Mouse (Mus musculus) myocyte (in vitro differentiated cells): ENCODE measurements at regions not wholly inside any gene's neighbourhood (a gene's known extent, or its start where the extent isn't known, plus 50 kb on each side); places are given as distances from the start of the nearest gene placed in this dataset.

Experiments
- E2F4 ChIP-seq: IDR thresholded peaks from one replicate; pipeline ENCODE4 v1.6.1; 2011; ENCODE audit warnings: mild to moderate bottlenecking, control low read depth, moderate library complexity; ENCODE audit not compliant: insufficient read depth
- MAX ChIP-seq: IDR thresholded peaks from one replicate; pipeline ENCODE4 v1.6.1; 2011; ENCODE audit warnings: low read depth, mild to moderate bottlenecking, control low read depth
- MYOD1 ChIP-seq, 3 experiments: IDR thresholded peaks; one replicate each; pipeline ENCODE4 v1.6.1; 2011; ENCODE audit warnings: control low read depth in 2 of 3, low read depth in 2 of 3, mild to moderate bottlenecking in 2 of 3, moderate library complexity in 1 of 3; ENCODE audit not compliant: insufficient read length in 2 of 3, control insufficient read depth in 1 of 3
- MYOG ChIP-seq, 3 experiments: IDR thresholded peaks; one replicate each; pipeline ENCODE4 v1.6.1; 2011; ENCODE audit warnings: control low read depth in 2 of 3, low read depth in 2 of 3, mild to moderate bottlenecking in 2 of 3; ENCODE audit not compliant: insufficient read length in 2 of 3, control insufficient read depth in 1 of 3, insufficient read depth in 1 of 3
- POLR2A ChIP-seq: IDR thresholded peaks from one replicate; pipeline ENCODE4 v1.6.1; 2011; ENCODE audit warnings: low read depth, mild to moderate bottlenecking, control low read depth, moderate library complexity; ENCODE audit not compliant: insufficient read length
- POLR2AphosphoS2 ChIP-seq: IDR thresholded peaks from one replicate; pipeline ENCODE4 v1.6.1; 2011; ENCODE audit warnings: low read depth, control low read depth; ENCODE audit not compliant: insufficient read length
- REST ChIP-seq: IDR thresholded peaks from one replicate; pipeline ENCODE4 v1.6.1; 2011; ENCODE audit warnings: mild to moderate bottlenecking, control low read depth, moderate library complexity; ENCODE audit not compliant: insufficient read depth, insufficient read length
- SRF ChIP-seq: IDR thresholded peaks from one replicate; pipeline ENCODE4 v1.6.1; 2011; ENCODE audit warnings: low read depth; ENCODE audit not compliant: control insufficient read depth, insufficient read length
- TCF12 ChIP-seq: IDR thresholded peaks from one replicate; pipeline ENCODE4 v1.6.1; 2011; ENCODE audit warnings: mild to moderate bottlenecking, control low read depth; ENCODE audit not compliant: poor library complexity, insufficient read depth, severe bottlenecking
- USF1 ChIP-seq: IDR thresholded peaks from one replicate; pipeline ENCODE4 v1.6.1; 2011; ENCODE audit warnings: low read depth, mild to moderate bottlenecking, control low read depth, moderate library complexity

GRCm38 (mm10) chr8:116143687-116144573, 360.8 kb upstream of the Dynlrb2 start:
- TF ChIP-seq TCF12 (no peak), POLR2A (no peak), MYOD1 (IDR thresholded peaks at IDR 0.05; ENCODE audit: control insufficient read depth in 1 of 3, insufficient read length in 2 of 3, low read depth in 2 of 3) (no peak), SRF (no peak), MYOG (IDR thresholded peaks at IDR 0.05; ENCODE audit: control insufficient read depth in 1 of 3, insufficient read depth in 1 of 3, insufficient read length in 2 of 3, low read depth in 2 of 3) (no peak), USF1 (no peak), E2F4 (no peak), REST (no peak), POLR2AphosphoS2 (no peak), MAX (no peak)
